Mouse (Mus musculus) heart, embryonic 14.5 days (tissue): ENCODE data around the gene Gpc1. TPM values are rescaled to one million over a fixed set of nuclear protein-coding genes. Genes with fewer than 3 reads are reported as not detected.

ENCODE experiments used
- ATAC-seq: fragments of 200-750 bp; cut with Nextera tagmentation; 2 replicates; pipeline ENCODE4 v1.8.0; 2017; ENCODE audit warnings: low read depth, moderate TSS enrichment; ENCODE audit not compliant: insufficient number of reproducible peaks, insufficient read depth, low FRiP score
- H3K27ac ChIP-seq, 2 experiments: fragments of 200-500 bp in 1 of 2; fragments of 300-500 bp in 1 of 2; sonication (generic) in 1 of 2; replicated peaks in 1 of 2; 2 replicates each; pipeline ENCODE4 v1.5.1; 2012 to 2014; ENCODE audit warnings: low read depth in 2 of 2, low read length in 2 of 2, control low read depth in 1 of 2, mild to moderate bottlenecking in 1 of 2, mixed read lengths in 1 of 2; ENCODE audit not compliant: control insufficient read depth in 1 of 2, insufficient read depth in 1 of 2
- H3K27me3 ChIP-seq: fragments of 300-500 bp; sonication (generic); 2 replicates; pipeline ENCODE4 v1.6.1; 2014; ENCODE audit warnings: mild to moderate bottlenecking, low read length, control low read depth; ENCODE audit not compliant: control insufficient read depth, insufficient read depth
- H3K36me3 ChIP-seq: fragments of 300-500 bp; sonication (generic); 2 replicates; pipeline ENCODE4 v1.6.1; 2014; ENCODE audit warnings: mild to moderate bottlenecking, control low read depth, low read length, mixed read lengths; ENCODE audit not compliant: control insufficient read depth, insufficient read depth
- H3K4me1 ChIP-seq, 2 experiments: fragments of 200-500 bp in 1 of 2; fragments of 300-500 bp in 1 of 2; sonication (generic) in 1 of 2; 2 replicates each; pipeline ENCODE4 v1.6.1; 2012 to 2014; ENCODE audit warnings: low read length in 2 of 2, control low read depth in 1 of 2, mixed read lengths in 1 of 2; ENCODE audit not compliant: control insufficient read depth in 2 of 2, insufficient read depth in 2 of 2
- H3K4me2 ChIP-seq: fragments of 300-500 bp; sonication (generic); 2 replicates; pipeline ENCODE4 v1.6.1; 2014; ENCODE audit warnings: mild to moderate bottlenecking, low read length
- H3K4me3 ChIP-seq, 2 experiments: fragments of 200-500 bp in 1 of 2; fragments of 300-500 bp in 1 of 2; sonication (generic) in 1 of 2; 2 replicates each; pipeline ENCODE4 v1.5.1; 2012 to 2014; ENCODE audit warnings: low read length in 2 of 2, mild to moderate bottlenecking in 2 of 2, control low read depth in 1 of 2, low read depth in 1 of 2, moderate library complexity in 1 of 2; ENCODE audit not compliant: control insufficient read depth in 1 of 2, insufficient read depth in 1 of 2
- H3K9ac ChIP-seq: fragments of 300-500 bp; sonication (generic); 2 replicates; pipeline ENCODE4 v1.6.1; 2014; ENCODE audit warnings: mild to moderate bottlenecking, low read length
- H3K9me3 ChIP-seq: fragments of 300-500 bp; sonication (generic); 2 replicates; pipeline ENCODE4 v1.6.1; 2016; ENCODE audit warnings: low read length, control low read depth; ENCODE audit not compliant: control insufficient read depth
- WGBS: fragments of 180-500 bp; shearing (Covaris S2); extraction: QIAGEN DNeasy Blood & Tissue Kit; methylation state at CpG from one replicate; pipeline ENCODE4 v1.1.7; 2014; 5-methylcytosine and 5-hydroxymethylcytosine counted together
- polyA plus RNA-seq: library from polyadenylated mRNA; unstranded; fragments of >200 nt; fragmentation: Nextera tagmentation; extraction: Ambion mirVana; gene quantifications from 2 replicates; pipeline ENCODE4 v1.2.1, GENCODE M21; 2014

Gene Gpc1
- polyA plus RNA-seq, 1 experiment from 2014 or later = 59.7 TPM

DNA sequence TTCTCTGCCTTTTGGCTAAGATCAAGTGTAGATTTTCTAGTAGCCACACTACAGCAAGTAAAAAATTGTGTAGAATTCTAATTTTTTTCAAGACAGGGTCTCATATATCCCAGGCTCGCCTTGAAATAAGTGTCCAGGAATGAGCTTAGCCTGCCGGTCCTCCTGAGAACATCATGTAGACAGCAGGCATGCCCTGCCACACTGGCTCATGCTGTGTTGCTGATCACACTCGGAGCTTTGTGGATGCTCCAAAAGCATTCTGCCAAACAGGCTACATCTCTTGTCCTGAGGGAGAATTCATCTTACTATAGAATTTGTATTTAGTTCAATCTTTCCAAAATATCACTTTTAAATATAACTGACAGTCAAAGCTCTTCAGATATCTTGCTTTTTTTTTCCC, 61.3 kb downstream of the Gpc1 start:
- Histone ChIP-seq H3K4me3 (no peak overlapping the region), H3K36me3 (no peaks in the 10 kb centered on the region), H3K27ac (no peak overlapping the region), H3K9me3 (no peaks in the 10 kb centered on the region), H3K4me2 (no peak overlapping the region), H3K4me1 (no peaks in the 10 kb centered on the region), H3K27me3 (peaks cover 3% of the 10 kb centered on the region; the same call in 1 of the 2 replicates), H3K9ac (no peak overlapping the region)
- 58% methylated on average over 3 of the region's 3 CpGs for WGBS
- ATAC-seq = no peak

DNA sequence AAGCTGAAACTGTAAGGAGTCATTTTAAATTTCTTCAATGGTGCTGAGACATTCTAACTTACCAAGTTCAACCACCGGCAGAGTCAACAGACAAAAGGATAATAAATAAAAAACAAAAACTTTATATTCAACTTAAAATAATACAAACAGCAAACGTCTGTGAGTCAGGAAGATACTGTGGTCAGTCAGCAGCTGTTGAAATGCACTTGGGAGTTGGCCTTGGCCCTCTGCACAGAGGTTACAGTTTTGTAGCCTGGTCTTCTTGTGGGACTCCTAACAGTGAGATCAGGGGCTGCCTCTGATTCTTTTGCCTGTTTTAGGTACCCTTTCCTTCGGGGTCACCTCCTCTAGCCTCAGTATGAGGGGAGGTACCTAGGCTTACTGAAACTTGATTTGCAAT, 62.5 kb downstream of the Gpc1 start:
- no peak overlapping the region for H3K9ac ChIP-seq
- H3K9me3 ChIP-seq = no peaks in the 10 kb centered on the region
- no peak overlapping the region for H3K4me3 ChIP-seq
- 53% methylated on average over 3 of the region's 3 CpGs for WGBS
- ATAC-seq = no peak
- peaks cover 9% of the 10 kb centered on the region; the same call in 1 of the 2 replicates for H3K27me3 ChIP-seq
- no peak overlapping the region for H3K27ac ChIP-seq
- H3K4me1 ChIP-seq = no peaks in the 10 kb centered on the region
- H3K36me3 ChIP-seq = no peaks in the 10 kb centered on the region
- H3K4me2 ChIP-seq = no peak overlapping the region

DNA sequence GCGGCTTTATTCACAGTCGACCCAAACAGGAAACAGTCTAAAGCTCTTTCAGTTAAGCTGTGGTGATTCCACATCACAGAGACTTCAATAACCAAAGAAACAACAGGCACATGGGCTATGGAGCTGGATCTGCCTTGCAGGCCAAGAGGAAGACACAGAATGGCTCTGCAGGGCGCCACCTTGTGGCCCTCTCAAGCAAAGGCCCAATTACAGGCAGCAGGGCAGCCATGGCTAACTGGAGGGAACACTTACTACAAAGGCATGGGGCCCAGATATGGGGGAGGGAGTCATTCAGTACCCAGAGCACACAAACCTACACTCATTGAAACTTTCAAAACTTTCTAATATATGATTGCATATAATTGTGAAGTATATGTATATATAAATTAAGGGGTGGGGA, 63.6 kb downstream of the Gpc1 start:
- Histone ChIP-seq H3K27ac (no peak overlapping the region), H3K4me1 (no peaks in the 10 kb centered on the region), H3K4me3 (no peak overlapping the region), H3K4me2 (no peak overlapping the region), H3K36me3 (no peaks in the 10 kb centered on the region), H3K9me3 (no peaks in the 10 kb centered on the region), H3K9ac (no peak overlapping the region), H3K27me3 (peaks cover 19% of the 10 kb centered on the region; the same call in 1 of the 2 replicates)
- WGBS = 5% methylated on average over 3 of the region's 3 CpGs
- no peak for ATAC-seq

DNA sequence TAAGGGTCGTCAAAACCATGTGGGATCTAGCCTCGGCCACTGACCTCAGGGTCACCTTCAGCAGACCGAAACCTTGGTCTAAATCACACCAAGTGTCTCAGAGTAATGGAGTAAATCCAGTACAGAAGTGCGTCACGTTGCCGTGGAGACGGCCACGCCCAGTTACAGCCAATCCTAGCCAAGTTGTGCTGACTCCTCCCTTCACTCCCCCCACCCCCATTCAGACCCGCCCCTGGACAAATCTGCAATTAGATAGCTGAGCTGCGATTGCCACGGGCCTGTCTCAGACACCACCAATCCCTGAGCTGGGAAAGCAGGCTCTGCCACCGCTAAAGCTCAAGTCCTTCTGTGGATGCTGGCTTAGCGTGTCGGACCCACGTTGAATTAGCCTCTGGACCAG, 71.3 kb downstream of the Gpc1 start, which contains the start of gene Ankmy1:
TSS of gene Ankmy1 (minus strand) at position 121 of the 400 bp plus-strand sequence.
- no peaks in the 10 kb centered on the region for H3K36me3 ChIP-seq
- 2% methylated on average over 15 of the region's 15 CpGs for WGBS
- no peak within 1 kb of the TSS; the same call in 1 of the 2 replicates for H3K9ac ChIP-seq
- H3K27ac ChIP-seq = no peak within 1 kb of the TSS
- ATAC-seq = no peak
- peak within 1 kb of the TSS; percentile 52 for H3K4me2 ChIP-seq
- H3K9me3 ChIP-seq = no peaks in the 10 kb centered on the region
- H3K4me3 ChIP-seq = peak within 1 kb of the TSS in 1 of 2 experiments; percentile 13; a peak in 2 of 4 replicates
- peaks cover 33% of the 10 kb centered on the region for H3K27me3 ChIP-seq
- peaks cover 7 to 11% of the 10 kb centered on the region in 2 experiments for H3K4me1 ChIP-seq

DNA sequence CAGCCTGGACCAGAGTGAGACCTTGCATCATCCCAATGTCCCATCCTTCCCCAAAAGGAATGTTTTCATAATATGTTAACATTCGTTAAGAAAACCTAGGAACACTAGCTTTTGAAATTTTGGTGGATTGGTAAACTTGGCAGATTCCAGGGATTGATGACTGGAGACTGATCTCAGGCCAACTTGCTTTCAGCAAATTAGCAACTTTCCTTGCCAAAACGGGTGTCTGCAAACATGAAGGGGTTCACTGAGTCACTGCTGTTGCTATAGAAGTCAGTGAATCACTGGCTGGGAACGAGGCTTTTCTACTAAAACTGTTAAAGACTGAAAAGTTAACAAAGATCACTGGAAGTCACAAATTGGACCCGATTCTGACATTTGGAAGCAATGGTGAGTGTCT, 72.2 kb downstream of the Gpc1 start:
- Histone ChIP-seq H3K4me2 (no peak overlapping the region), H3K9ac (no peak overlapping the region), H3K27ac (no peak overlapping the region), H3K36me3 (no peaks in the 10 kb centered on the region), H3K4me3 (no peak overlapping the region), H3K27me3 (peaks cover 29% of the 10 kb centered on the region), H3K9me3 (no peaks in the 10 kb centered on the region), H3K4me1 (peaks cover 11 to 14% of the 10 kb centered on the region in 2 experiments)
- WGBS = 59% methylated on average over 4 of the region's 4 CpGs
- ATAC-seq = no peak

DNA sequence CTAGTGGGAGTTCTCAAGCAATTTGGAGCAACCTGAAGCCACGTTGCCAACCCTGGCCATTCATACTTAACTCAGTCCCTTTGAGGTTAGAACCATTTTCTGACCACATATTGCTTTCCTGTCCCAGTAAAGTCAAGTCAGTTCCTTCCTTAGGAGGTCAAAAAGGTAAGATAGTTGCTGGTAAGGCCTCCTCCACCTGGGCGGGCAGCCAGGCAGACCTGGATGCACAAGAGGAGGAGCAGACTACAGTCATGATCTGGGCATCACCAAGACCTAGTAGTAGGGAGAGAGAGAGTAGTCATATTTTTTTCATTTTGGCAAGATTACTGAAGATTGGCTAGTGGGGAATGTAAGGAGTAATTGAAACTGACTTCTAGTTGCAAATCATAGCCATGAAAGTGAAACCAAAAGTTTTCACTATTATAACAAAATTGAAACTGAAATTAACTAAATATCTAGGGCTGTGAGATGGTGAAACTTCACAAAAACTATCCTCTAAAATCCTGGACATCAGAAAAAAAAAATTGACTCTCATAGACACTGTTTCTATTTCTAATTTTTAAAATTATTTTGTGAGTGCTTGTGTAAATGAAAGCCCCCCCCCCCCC, 74.4 kb downstream of the Gpc1 start:
- no peak overlapping the region for H3K4me2 ChIP-seq
- no peaks in the 10 kb centered on the region for H3K36me3 ChIP-seq
- no peak overlapping the region for H3K27ac ChIP-seq
- H3K27me3 ChIP-seq = peaks cover 13% of the 10 kb centered on the region
- WGBS = 96% methylated on average over 2 of the region's 2 CpGs
- H3K9ac ChIP-seq = no peak overlapping the region
- ATAC-seq = no peak
- H3K4me3 ChIP-seq = no peak overlapping the region
- no peaks in the 10 kb centered on the region for H3K9me3 ChIP-seq
- peaks cover 17 to 19% of the 10 kb centered on the region in 2 experiments for H3K4me1 ChIP-seq

DNA sequence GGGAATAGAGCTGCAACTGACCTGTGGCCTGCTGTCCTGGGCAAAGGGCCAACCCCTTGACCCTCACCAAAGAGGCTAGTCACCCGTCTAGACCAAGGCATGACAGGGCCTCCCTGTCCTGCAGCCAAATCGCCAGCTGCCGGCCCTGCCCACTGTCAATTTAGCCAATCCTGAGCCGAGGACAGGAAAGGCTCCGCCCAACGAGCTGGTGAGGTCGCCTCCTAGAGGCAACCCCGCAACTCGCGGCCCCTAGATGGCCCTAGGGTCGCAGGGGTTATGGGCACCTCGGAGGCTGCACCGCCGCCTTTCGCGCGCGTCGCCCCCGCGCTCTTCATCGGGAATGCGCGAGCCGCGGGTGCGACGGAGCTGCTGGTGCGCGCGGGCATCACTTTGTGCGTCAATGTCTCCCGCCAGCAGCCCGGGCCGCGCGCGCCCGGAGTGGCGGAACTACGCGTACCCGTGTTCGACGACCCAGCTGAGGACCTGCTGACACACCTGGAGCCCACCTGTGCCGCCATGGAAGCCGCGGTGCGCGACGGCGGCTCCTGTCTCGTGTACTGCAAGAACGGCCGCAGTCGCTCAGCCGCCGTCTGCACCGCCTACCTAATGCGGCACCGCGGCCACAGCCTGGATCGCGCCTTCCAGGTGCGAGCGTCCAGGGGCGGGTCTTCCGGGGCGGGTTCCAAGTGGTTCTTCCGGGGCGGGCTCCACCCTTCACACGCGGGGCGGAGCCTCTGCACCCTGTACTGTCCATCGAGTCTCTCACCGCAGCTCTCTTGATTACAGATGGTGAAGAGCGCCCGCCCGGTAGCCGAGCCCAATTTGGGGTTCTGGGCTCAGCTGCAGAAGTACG, 75.6 kb downstream of the Gpc1 start, which contains the start of gene Dusp28:
TSS of gene Dusp28 (plus strand) at position 203 of the 853 bp plus-strand sequence.
- Histone ChIP-seq H3K4me2 (peak within 1 kb of the TSS; percentile 77), H3K27ac (peak within 1 kb of the TSS; percentile 85), H3K4me1 (peaks cover 21 to 23% of the 10 kb centered on the region in 2 experiments), H3K4me3 (peak within 1 kb of the TSS; percentile 86 to 88), H3K36me3 (no peaks in the 10 kb centered on the region), H3K9ac (peak within 1 kb of the TSS; percentile 86), H3K9me3 (no peaks in the 10 kb centered on the region), H3K27me3 (0 out of 2 replicates have a peak, but pooled peaks cover 5% of the 10 kb centered on the region)
- WGBS = under 1% methylated on average over 80 of the region's 81 CpGs
- peak; percentile 78 for ATAC-seq
